Mouse (Mus musculus): ENCODE data around the gene Serhl. TPM values are rescaled to one million over a fixed set of nuclear protein-coding genes. Genes with fewer than 3 reads are reported as not detected.

Gene Serhl
- total RNA-seq, 2 experiments from 2014 or later: 9.0 to 15.0 TPM

DNA sequence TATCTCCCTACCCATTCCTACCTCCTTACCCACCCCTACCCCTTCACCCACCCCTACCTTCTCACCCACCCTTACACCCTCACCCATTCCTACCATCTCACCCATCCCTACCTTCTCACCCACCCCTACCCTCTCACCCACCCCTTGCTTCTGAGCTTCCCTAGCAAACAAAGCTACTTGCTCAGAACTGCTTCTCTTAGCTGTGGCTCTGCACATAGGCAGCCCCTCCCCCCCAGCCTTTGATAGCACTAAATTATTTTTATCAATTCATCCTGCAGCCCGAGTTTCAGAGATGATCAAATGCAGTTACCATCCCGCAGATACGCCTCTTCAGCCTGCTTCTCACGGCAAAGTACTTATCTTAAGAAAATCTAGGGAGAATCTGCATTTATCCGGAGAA, 5.8 kb upstream of the Serhl start:
- DNase-seq (ENCODE audit: low spot score in 2 of 2): peak in 1 of 2 experiments; percentile 28

GRCm38 (mm10) chr15:83084022-83084640, 5.2 kb upstream of the Serhl start:
- DNase-seq (ENCODE audit: low spot score in 2 of 2): peak; percentile 17 to 27

DNA sequence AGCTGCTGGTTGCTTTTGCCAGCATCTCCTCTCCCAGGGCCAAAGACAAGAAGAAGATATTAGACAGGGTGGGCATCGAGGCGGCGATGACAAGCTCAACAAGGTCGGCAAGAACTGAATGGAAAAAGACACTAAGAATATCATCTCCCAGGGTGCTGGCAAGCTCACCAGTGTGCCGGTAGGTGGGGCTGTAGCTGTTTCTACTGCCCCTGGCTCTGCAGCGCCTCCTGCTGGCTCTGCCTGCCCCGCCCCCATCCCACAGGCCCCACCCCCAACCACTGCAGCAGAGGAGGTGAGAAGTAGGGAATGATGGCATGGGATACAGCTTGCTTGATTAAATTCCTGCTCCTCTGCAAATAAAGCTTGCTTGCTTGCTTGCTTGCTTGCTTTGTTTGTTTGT, 3.4 kb upstream of the Serhl start:
- DNase-seq (ENCODE audit: low spot score in 2 of 2): peak in 1 of 2 experiments; percentile 27

GRCm38 (mm10) chr15:83086636-83087328, 2.5 kb upstream of the Serhl start:
- no peak for DNase-seq (ENCODE audit: low spot score in 2 of 2)

DNA sequence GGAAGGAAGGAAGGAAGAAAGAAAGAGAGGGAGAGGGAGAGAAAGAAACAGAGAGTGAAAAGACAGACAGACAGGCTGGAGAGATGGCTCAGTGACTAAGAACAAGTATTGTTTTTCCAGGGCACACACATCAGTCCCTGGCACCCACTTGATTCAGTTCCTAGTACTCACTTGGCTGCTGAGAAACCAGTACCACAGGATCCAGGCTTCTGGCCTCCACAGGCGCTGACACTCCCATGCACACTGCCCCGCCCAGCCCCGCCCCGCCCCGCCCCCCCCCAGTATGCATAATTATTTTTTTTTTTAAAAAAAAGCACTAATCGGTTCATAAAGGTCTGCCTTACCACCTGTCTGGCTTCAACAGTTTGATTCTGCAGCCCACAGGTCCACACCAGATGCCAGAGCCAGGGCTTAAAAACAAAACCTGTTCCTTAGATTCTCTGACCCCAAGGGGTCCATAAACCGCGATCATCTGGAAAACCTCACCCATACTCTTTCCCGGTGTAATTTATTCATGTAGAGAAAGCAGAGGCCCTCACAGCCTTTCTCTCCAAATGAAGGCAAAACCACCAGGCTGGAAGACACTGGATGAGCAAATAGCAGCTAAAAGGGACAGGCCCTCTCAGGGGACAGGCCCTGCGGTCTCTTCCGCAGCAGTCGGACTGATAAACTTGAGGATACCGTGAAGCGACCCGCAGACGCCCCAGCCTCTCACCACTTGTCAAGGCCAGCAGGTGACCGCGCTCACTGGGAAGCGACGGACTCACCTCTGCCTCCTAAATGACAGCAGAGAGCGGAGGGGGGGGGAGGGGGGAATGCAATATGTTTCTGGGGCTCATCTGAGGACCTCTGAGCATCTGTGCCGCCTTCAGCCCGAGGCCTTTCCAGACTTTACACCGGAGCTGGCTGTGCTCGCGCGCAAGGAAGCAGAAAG, 544 bp upstream of the Serhl start:
- DNase-seq (ENCODE audit: low spot score in 2 of 2): no peak

GRCm38 (mm10) chr15:83090874-83091273, 1.6 kb downstream of the Serhl start:
- DNase-seq (ENCODE audit: low spot score in 2 of 2): no peak

GRCm38 (mm10) chr15:83093687-83094086, 4.4 kb downstream of the Serhl start:
- no peak for DNase-seq (ENCODE audit: low spot score in 2 of 2)

GRCm38 (mm10) chr15:83095950-83096349, 6.6 kb downstream of the Serhl start:
- no peak for DNase-seq (ENCODE audit: low spot score in 2 of 2)

- DNase-seq (ENCODE audit: low spot score in 2 of 2): peak; percentile 61 to 70
Measured at GRCm38 (mm10) chr15:83099533-83100331, 10.4 kb downstream of the Serhl start.

DNA sequence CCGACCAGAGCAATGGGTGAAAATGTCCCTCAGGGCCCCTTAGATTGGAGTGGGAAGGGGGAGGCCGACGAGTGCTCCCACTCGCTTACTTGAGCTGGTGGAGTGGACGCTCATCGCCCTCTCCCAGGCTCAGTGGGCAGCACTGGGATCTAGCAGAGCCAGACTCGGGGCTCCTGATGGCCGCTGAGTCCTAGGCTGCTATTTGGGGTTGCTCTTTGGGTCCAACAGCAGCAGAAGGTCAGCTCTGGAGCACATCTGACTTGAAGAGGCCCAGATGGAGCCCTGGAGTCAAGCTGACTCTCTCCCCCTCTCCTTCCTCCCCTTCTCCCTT, 11.0 kb downstream of the Serhl start:
- no peak for DNase-seq (ENCODE audit: low spot score in 2 of 2)

DNA sequence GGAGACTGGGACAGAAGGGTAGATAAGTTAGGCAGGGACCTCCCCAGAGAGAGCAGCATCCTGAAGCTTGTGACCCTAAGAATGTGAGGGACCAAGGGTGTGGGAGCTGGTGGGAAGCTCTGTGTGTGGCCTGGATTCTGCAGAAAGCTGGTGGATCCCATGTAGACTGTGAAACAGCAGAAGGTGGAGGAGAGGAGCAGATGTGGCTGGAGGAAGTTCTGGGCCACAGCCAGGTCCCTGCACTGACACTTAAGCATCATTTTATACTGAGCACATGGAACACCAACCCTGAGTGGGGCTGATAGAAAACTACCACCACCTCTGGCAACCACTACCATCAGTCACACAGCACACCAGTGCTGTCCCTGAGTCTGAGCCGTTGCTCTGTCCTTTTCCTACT, 13.8 kb downstream of the Serhl start:
- no peak for DNase-seq (ENCODE audit: low spot score in 2 of 2)

DNA sequence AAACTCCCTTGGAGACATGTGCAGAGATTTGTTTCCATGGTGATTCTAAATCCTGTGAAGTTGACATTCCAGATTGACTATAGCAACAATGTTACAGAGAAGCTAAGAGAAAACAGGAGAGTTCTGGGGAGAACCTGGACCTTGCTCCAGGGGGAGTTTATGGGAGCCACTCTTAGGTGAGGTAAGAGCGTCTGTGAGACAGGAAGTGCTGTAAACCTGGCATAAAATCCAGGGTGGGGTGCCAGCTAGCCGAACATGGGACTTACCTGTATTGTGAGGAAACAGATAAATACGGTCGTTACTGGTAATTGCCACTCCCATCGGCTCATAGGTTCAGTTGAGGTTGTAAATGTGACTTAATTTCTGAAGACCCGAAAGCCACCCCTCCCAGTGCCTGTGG, 17.1 kb downstream of the Serhl start:
- no peak for DNase-seq (ENCODE audit: low spot score in 2 of 2)

GRCm38 (mm10) chr15:83107814-83108213, 18.5 kb downstream of the Serhl start:
- DNase-seq (ENCODE audit: low spot score in 2 of 2): no peak

- no peak for DNase-seq (ENCODE audit: low spot score in 2 of 2)
Measured at GRCm38 (mm10) chr15:83111290-83111689, 22.0 kb downstream of the Serhl start.

DNA sequence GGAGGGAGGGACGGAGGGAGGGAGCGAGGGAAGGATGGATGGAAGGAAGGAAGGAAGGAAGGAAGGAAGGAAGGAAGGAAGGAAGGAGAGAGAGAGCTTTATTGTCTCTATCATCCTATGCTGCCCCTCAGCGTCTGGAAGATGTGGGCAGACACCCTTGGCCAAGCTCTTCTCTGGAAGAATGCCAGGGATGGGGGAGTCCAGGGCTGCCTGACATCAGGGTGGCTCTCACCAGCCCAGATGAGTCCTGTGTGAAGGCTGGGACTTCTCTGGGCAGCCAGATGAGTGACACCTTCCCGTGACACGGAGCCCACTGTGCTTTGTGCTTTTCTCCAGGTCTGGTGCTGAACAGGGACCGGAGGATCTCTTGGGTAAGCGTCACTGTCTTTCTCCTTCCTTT, 22.6 kb downstream of the Serhl start:
- no peak for DNase-seq (ENCODE audit: low spot score in 2 of 2)

- DNase-seq (ENCODE audit: low spot score in 2 of 2): peak; percentile 46 to 59
Measured at GRCm38 (mm10) chr15:83112898-83113297, 23.6 kb downstream of the Serhl start.

GRCm38 (mm10) chr15:83114106-83114505, 24.8 kb downstream of the Serhl start:
- DNase-seq (ENCODE audit: low spot score in 2 of 2): no peak

GRCm38 (mm10) chr15:83115071-83115470, 25.8 kb downstream of the Serhl start:
- no peak for DNase-seq (ENCODE audit: low spot score in 2 of 2)

GRCm38 (mm10) chr15:83118360-83118759, 29.1 kb downstream of the Serhl start:
- DNase-seq (ENCODE audit: low spot score in 2 of 2): peak; percentile 49 to 70

GRCm38 (mm10) chr15:83121709-83122565, 32.6 kb downstream of the Serhl start:
- DNase-seq (ENCODE audit: low spot score in 2 of 2): peak; percentile 52 to 72

All from layer of hippocampus, postnatal 14 days (tissue).